Mouse (Mus musculus) MEL (cell line): ENCODE measurements around the gene D17Wsu92e.

Source experiments
- CTCF ChIP-seq, 3 experiments: IDR thresholded peaks in 2 of 3; conservative IDR thresholded peaks in 1 of 3; 2 replicates each; pipeline ENCODE4 v1.5.1; 2011 to 2012; ENCODE audit warnings: low read length in 3 of 3, low read depth in 2 of 3, mild to moderate bottlenecking in 2 of 3, improper control_type of control experiment in 1 of 3, inconsistent platforms in 1 of 3, mixed read lengths in 1 of 3, moderate library complexity in 1 of 3; ENCODE audit not compliant: control insufficient read depth in 1 of 3, insufficient read depth in 1 of 3, poor library complexity in 1 of 3, severe bottlenecking in 1 of 3
- MAZ ChIP-seq: IDR thresholded peaks from 2 replicates; pipeline ENCODE4 v1.6.1; 2012; ENCODE audit warnings: low read depth, mild to moderate bottlenecking, inconsistent platforms, low read length, improper control_type of control experiment
- MXI1 ChIP-seq: IDR thresholded peaks from 2 replicates; pipeline ENCODE4 v1.6.1; 2011; ENCODE audit warnings: mild to moderate bottlenecking, low read depth, low read length, improper control_type of control experiment
- NELFE ChIP-seq: IDR thresholded peaks from 2 replicates; pipeline ENCODE4 v1.6.1; 2011; ENCODE audit warnings: low read depth, low read length, improper control_type of control experiment

GRCm38 (mm10) chr17:27804156-27804690, 16.2 kb downstream of the D17Wsu92e start:
- TF ChIP-seq MAZ (no peak), NELFE (no peak), MXI1 (no peak), CTCF (IDR thresholded peaks at IDR 0.05 in 2 of 3, conservative IDR thresholded peaks at IDR 0.05 in 1 of 3; ENCODE audit: control insufficient read depth in 1 of 3, insufficient read depth in 1 of 3, low read depth in 2 of 3, low read length in 3 of 3, poor library complexity in 1 of 3, severe bottlenecking in 1 of 3) (no peak)
